Mouse (Mus musculus) brain, adult 2 months (tissue): ENCODE data around the gene Col5a3.

Source experiments
- DNase-seq: peaks from one replicate; pipeline ENCODE4 v3.0.0; 2011; ENCODE audit warnings: low read depth, low spot score

Col5a3 gene

GRCm38 (mm10) chr9:20748540-20748939 is 66.3 kb downstream of the Col5a3 start:
- DNase-seq: no peak

- no peak for DNase-seq
Measured at GRCm38 (mm10) chr9:20747682-20748081, 67.2 kb downstream of the Col5a3 start.

- no peak for DNase-seq
Measured at GRCm38 (mm10) chr9:20746017-20746660, 68.7 kb downstream of the Col5a3 start, which contains the start of gene Olfm2. Olfm2 (minus strand) TSS chr9:20746349.

DNA sequence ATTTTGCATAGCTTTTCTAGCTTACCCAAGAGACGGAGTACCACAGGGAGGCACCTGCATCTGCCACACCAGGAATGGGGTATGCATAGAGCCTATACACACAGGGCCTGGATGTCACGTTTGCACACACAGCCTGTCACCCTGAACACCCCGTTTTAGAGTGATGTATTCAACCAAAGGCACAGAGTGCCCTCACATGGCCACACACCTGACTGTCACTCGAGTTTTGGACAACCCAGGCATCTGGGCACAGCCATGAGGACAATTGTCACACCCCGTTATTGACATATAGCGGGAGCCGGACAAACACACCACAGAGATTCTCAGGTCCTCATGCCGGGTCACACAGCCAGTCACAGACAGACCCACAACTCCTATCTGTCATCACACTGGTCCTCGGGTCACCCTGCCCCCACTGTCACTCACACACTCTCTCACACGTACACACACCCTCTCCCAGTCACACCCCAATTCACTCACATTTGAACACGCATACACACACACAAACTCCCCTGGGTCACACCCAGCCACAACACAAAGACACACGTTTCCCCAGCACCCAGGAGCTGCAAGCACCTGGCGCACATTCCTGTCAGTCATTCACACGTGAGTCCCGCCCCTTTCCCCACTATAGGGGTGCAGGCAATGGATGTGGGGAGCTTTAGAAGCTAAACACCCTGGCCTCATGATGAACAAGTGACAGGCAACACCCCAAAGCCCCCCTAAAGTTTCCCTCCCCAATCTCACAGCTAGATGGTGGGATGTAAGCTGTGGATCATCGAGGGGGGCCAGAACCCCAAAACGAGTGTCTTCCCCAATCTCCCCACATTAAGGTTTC is 69.5 kb downstream of the Col5a3 start:
- peak; percentile 32 for DNase-seq

DNA sequence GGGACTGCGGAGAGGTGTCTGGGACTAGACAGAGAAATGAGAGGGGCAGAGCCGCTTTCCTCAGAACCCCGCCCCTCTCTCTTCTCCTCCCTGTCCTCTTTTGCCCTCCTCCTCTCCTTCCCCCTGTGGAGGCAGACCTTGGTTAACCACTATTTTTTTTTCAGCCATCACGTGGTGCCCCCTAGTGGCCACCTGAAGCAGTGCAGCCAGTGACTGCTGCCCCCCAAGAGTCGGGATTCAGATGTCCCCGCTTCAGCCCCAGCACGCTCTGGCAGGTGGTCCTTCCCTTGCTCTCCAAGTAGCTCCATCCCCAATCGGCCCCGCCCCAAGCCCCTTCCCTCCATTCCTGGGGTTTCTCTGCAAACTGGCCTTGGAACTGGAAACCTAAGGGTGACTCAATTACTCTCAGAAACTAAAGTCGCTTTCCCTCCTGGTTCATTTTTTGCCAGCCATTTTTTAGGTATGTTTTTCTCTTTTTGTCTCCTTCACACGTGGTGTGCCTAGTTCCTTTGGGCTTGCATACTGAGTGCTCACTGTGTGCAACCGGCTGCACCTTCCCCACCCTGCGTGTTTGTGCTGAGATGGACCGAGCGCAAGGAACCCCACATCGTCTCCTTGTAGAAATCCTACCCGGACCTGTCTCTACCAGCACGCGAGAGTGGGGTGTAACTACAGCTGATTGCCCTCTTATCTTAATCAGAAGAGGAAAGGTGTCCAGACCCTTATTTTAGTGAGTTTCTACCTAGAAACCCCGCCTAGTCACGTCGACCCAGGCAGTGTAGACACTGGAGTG is 70.7 kb downstream of the Col5a3 start:
- DNase-seq: no peak

GRCm38 (mm10) chr9:20740407-20740806 is 74.5 kb downstream of the Col5a3 start:
- DNase-seq: peak; percentile 86

DNA sequence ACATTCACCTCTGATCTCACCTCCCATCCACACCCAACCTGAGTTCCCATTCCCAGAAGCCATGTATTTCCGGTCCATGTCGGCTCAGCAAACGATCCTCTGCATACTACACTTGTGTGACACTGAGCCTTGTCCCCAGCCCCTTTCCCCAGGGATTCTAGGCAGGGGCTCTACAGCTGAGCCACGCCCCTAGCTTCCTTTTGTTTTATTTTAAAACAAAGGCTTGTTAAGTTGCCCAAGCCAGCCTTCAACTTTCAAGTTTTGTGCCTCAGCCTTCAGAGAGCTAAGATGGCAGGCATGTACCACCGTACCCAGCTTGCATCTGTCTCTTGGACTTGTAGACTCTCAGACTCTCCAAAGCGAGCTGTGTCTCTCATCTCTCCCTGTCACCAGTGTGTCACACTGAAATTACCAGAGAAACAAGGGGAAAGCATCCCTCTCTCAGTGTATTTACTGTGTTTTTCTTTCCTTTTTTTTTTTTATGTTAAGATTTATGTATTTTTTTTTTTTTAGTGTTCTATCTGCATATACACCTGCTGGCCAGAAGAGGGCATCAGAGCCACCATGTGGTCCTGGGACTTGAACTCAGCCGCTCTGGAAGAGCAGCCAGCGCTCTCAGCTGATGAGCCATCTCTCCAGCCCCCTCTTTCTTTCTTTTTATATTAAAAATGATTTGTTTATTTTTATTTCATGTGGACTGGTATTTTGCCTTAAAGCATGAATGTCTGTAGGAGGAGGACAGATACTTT is 76.4 kb downstream of the Col5a3 start:
- DNase-seq: peak; percentile 71

DNA sequence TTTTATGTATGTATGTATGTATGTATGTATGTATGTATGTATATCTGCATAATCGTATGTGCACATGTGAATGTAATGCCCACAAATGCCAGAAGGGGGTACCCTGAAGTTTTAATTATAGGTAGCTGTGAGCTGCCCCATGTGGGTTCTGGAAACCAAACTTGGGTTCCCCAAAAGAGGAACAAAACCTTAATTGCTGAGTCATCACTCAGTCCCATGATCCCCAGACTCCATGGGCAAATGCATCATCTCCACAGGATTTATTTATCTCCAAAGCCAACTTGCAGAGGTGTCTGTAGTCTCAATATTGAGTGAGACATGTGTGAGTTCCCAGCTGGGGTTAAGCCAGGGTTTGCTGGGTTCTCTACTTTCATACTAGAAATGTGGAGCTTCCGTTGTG is 77.6 kb downstream of the Col5a3 start:
- DNase-seq: no peak

DNA sequence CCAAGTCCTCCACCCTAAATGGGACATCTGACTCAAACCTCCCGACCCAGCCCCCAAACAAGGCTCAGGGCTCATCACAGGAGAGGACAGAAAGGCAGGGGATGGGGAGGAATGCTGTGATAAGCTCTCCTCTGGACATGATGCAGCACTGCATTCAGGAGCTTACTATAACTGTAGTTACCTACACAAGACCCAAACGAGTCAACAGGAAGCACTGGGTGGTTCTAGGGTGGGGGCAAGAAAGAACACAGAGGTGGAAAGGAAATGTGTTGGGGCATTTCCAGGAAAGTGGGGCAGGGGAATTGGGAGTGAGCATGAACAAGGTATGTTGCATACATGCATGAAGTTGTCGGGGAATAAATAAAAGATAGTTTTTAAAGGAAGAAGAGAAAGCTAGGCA is 80.2 kb downstream of the Col5a3 start:
- no peak for DNase-seq

GRCm38 (mm10) chr9:20731797-20732196 is 83.1 kb downstream of the Col5a3 start:
- no peak for DNase-seq

DNA sequence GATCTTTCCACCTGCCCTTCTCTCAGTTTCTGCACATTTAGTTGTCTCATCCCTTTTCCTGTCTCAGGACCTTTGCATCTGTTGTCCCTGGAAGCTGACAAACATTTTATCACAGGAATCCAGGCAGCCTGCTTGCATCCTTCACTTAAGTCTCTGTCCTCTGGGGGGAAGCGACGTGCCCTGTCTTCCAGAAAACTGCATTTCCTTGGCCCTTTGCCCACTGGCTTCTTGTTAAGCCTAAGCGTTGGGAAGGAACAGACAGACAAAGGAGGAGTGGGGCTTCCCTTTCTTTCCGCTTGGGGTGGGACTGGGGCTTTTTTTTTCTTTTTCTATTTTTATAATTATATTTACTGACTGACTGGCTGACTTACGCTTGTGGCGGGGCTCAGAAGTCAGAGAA is 85.4 kb downstream of the Col5a3 start:
- DNase-seq: no peak

GRCm38 (mm10) chr9:20727601-20728113 is 87.2 kb downstream of the Col5a3 start:
- peak; percentile 47 for DNase-seq

DNA sequence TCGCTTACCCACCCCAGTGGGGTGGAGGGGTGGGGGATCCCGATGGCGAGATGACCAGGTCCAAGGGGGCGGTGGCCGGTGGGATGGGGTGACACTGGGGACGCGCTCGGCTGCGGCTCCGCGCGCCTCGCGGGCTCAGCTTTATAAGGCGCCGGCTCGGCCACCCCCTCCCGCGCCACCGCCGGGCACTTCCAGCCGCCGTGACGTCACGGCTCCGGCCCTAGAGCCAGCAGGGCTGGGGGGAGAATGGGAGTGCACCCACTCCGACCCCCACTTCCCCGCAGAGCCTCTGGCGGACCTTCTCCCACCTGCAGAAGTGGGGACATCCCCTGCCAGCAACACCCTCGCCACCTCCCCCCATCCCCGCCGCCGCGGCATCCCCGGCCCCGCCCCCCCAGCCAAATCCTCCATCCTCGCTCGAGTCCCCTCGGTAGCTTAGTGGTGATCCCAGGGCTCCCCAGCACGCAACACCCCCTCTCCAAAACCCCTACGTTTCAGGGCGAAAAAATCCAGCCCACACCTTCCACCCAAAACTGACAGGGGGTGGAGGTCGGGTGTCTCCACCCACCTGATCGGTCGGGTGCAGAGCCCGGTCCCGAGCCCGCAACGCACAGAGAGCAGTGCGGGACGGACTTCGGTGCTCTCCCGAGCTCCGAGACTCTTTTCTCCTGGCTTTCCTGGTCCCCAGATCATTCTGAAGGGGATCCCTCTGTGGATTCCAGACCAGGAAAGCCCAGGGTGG is 87.8 kb downstream of the Col5a3 start:
- DNase-seq: peak; percentile 48

DNA sequence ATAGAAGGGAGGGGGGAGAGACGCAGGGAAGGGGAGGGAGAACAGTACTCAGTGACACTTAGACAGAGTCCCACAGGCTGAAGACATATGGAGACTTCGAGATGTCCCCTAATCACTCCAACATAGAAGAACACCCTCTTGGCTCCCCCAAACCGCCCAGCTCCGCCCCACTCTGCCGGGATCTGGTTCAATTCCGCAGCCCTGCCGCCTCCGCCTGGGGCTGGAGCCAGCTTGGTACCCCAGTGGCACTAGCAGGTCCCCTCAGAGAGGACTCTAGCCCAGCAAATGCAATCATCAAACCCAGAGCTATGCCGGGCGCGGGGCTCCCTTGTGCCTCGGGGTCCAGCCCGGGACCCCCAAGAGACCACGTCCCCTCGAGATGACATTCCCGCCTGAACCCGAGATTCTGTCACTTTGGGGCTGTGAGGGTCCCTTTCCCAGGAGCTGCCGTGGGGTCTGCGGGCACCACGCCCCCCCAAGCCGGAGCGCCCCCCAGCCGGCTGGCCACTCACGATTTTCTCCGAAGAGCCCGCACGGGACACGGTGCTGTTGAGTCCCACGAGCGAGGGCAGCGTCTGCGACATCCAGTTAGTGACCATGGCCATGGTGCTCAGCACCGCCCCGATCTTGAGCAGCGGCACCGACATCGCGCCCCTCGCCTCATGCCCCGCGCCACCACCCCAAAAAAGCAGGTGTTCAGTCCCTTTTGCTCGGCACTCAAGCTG is 88.6 kb downstream of the Col5a3 start:
- DNase-seq: peak; percentile 45

DNA sequence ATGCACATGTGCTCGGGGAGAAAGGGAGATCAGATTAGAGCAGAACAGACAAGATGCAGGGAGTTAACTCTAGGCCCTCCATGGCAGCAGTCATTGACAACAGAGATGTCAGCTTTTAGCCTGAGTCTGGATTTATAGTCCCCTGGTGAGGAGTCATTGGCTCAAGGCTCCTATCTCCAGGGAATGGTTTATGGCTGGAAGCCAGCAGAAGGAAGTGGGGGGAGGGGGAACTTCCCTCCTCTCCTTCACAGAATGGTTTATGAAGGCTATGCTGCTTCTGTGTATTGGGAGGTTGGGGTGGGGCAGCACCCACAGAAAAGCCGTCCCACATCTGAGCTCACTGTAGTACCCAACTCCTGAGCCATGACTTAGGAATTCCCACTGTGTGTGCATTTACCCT is 93.3 kb downstream of the Col5a3 start:
- DNase-seq: no peak
